In genomic region chr9:40322372-40322771, GRCm38 (mm10) we compare ENCODE assay signal across 23 mouse cellular contexts. TPM values are rescaled to one million over a fixed set of nuclear protein-coding genes. Genes with fewer than 3 reads are reported as not detected.
DNase-seq lines count a peak whose midpoint lies in the region; ATAC-seq and TF ChIP-seq lines count a peak whose summit lies in the region.
"Had no signal": no experiment of that assay in that cellular context is flagged by ENCODE, and none has a peak within 500 bp of the region (broad histone marks: within the 10 kb centered on the region; RNA-seq: fewer than 3 reads in every experiment).

No protein-coding gene starts in this region.

- no peaks in the 10 kb centered on the region for H3K27me3 ChIP-seq in intestine, postnatal 0 days (replicated peaks; ENCODE audit: control insufficient read depth, insufficient read depth, low read length)
- H3K27me3 ChIP-seq in intestine, embryonic 16.5 days (replicated peaks; ENCODE audit: control insufficient read depth, insufficient read depth, low read length) = no peaks in the 10 kb centered on the region
- H3K27me3 ChIP-seq in stomach, embryonic 15.5 days (replicated peaks) = no peaks in the 10 kb centered on the region
- H3K27me3 ChIP-seq: CH12.LX; embryonic facial prominence, embryonic 12.5 days; forebrain, embryonic 12.5 days; hindbrain, embryonic 12.5 days had no signal

- peaks cover 7% of the 10 kb centered on the region; the same call in 1 of the 2 replicates for H3K36me3 ChIP-seq in intestine, postnatal 0 days (ENCODE audit: control insufficient read depth, insufficient read depth)
- no peaks in the 10 kb centered on the region for H3K36me3 ChIP-seq in intestine, embryonic 16.5 days (ENCODE audit: control insufficient read depth, insufficient read depth, low read length)
- H3K36me3 ChIP-seq in macrophage (ENCODE audit: inconsistent target) = peaks cover 4% of the 10 kb centered on the region; the same call in 1 of the 2 replicates
- H3K36me3 ChIP-seq in stomach, embryonic 15.5 days = no peaks in the 10 kb centered on the region
- H3K36me3 ChIP-seq: embryonic facial prominence, embryonic 12.5 days; forebrain, embryonic 12.5 days had no signal

- no peak overlapping the region for H3K4me2 ChIP-seq in intestine, postnatal 0 days (replicated peaks; ENCODE audit: low read depth)
- H3K4me2 ChIP-seq in intestine, embryonic 16.5 days (ENCODE audit: low read depth, low read length) = no peak overlapping the region
- H3K4me2 ChIP-seq in stomach, embryonic 15.5 days = no peak overlapping the region
- H3K4me2 ChIP-seq: embryonic facial prominence, embryonic 12.5 days; forebrain, embryonic 12.5 days; hindbrain, embryonic 12.5 days had no signal

- TF ChIP-seq CTCF in intestine, postnatal 0 days (IDR thresholded peaks at IDR 0.05; ENCODE audit: low read depth) = no peak
- no peak for TF ChIP-seq CTCF in bone marrow macrophage, adult 2 months (IDR thresholded peaks at IDR 0.05; ENCODE audit: low read depth, low read length)

- DNase-seq in Muller cell, postnatal 12 days (ENCODE audit: inconsistent ontology term) = no peak
- no peak for DNase-seq in neural tube, embryonic 10.5 days (ENCODE audit: extremely low spot score, low spot score)
- no peak for DNase-seq in left cerebral cortex, postnatal 4 days
- DNase-seq: adrenal gland, adult 8-10 months; cerebellum, adult 11 months; cerebellum, adult 8-10 months; cerebellum, postnatal 14 days; gastrocnemius, postnatal 25 days; heart, postnatal 10 days; heart, postnatal 4 days had no signal

- intact Hi-C loops in left cerebral cortex, postnatal 4 days (cut with DNase I) = no loop called here

- peaks cover 66% of the 10 kb centered on the region for H3K79me2 ChIP-seq in macrophage (ENCODE audit: inconsistent target)

- 89% methylated on average over 3 of the region's 3 CpGs for WGBS in intestine, postnatal 0 days
- 89% methylated on average over 3 of the region's 3 CpGs for WGBS in intestine, embryonic 16.5 days
- 85% methylated on average over 3 of the region's 3 CpGs for WGBS in macrophage (ENCODE audit: missing documents)
- WGBS in stomach, embryonic 15.5 days = 95% methylated on average over 3 of the region's 3 CpGs

- no peaks in the 10 kb centered on the region for H3K9me3 ChIP-seq in intestine, postnatal 0 days (ENCODE audit: control insufficient read depth)
- no peaks in the 10 kb centered on the region for H3K9me3 ChIP-seq in intestine, embryonic 16.5 days (ENCODE audit: control insufficient read depth, low read length)
- H3K9me3 ChIP-seq in stomach, embryonic 15.5 days = no peaks in the 10 kb centered on the region
- H3K9me3 ChIP-seq: embryonic facial prominence, embryonic 12.5 days; forebrain, embryonic 12.5 days; heart, embryonic 10.5 days; hindbrain, embryonic 12.5 days had no signal

- ATAC-seq in intestine, postnatal 0 days = no peak
- no peak for ATAC-seq in intestine, embryonic 16.5 days
- no peak for ATAC-seq in stomach, embryonic 15.5 days (ENCODE audit: insufficient read depth, low FRiP score, low read depth)
- ATAC-seq: forebrain, embryonic 16.5 days; hindbrain, embryonic 16.5 days had no signal

- no peak overlapping the region for H3K4me3 ChIP-seq in intestine, postnatal 0 days (ENCODE audit: low read depth, low read length)
- no peak overlapping the region for H3K4me3 ChIP-seq in intestine, embryonic 16.5 days (ENCODE audit: low read length)
- no peak overlapping the region for H3K4me3 ChIP-seq in bone marrow macrophage, adult 2 months (ENCODE audit: insufficient read depth, low read length)
- no peak overlapping the region for H3K4me3 ChIP-seq in macrophage (ENCODE audit: inconsistent target)
- no peak overlapping the region for H3K4me3 ChIP-seq in stomach, embryonic 15.5 days (replicated peaks)
- H3K4me3 ChIP-seq: embryonic facial prominence, embryonic 12.5 days; forebrain, embryonic 12.5 days; heart, embryonic 10.5 days; hindbrain, embryonic 12.5 days had no signal

- peaks cover 9% of the 10 kb centered on the region; the same call in 1 of the 2 replicates for H3K4me1 ChIP-seq in intestine, postnatal 0 days (replicated peaks; ENCODE audit: control insufficient read depth, insufficient read depth, low read length)
- H3K4me1 ChIP-seq in intestine, embryonic 16.5 days (ENCODE audit: control insufficient read depth, insufficient read depth, low read length) = peaks cover 31% of the 10 kb centered on the region
- H3K4me1 ChIP-seq in bone marrow macrophage, adult 2 months (ENCODE audit: control insufficient read depth, insufficient read depth, low read length) = peaks cover 79% of the 10 kb centered on the region
- H3K4me1 ChIP-seq in stomach, embryonic 15.5 days = peaks cover 34% of the 10 kb centered on the region

- peak overlapping the region; percentile 88; the same call in 1 of the 2 replicates for H3K27ac ChIP-seq in intestine, postnatal 0 days (ENCODE audit: low read depth, low read length)
- no peak overlapping the region; the same call in 1 of the 2 replicates for H3K27ac ChIP-seq in intestine, embryonic 16.5 days (ENCODE audit: low read length)
- H3K27ac ChIP-seq in bone marrow macrophage, adult 2 months (ENCODE audit: insufficient read depth, low read depth, low read length) = peak overlapping the region; percentile 94
- H3K27ac ChIP-seq in macrophage = peak overlapping the region; percentile 96
- peak overlapping the region; percentile 85; the same call in 1 of the 2 replicates for H3K27ac ChIP-seq in stomach, embryonic 15.5 days
- H3K27ac ChIP-seq: forebrain, embryonic 12.5 days; heart, embryonic 10.5 days; hindbrain, embryonic 12.5 days had no signal

- no peak for TF ChIP-seq POLR2A in bone marrow macrophage, adult 2 months (IDR thresholded peaks at IDR 0.05; ENCODE audit: borderline replicate concordance, low read depth, low read length)

- no peak overlapping the region for H3K9ac ChIP-seq in intestine, postnatal 0 days (ENCODE audit: low read depth, low read length)
- no peak overlapping the region for H3K9ac ChIP-seq in intestine, embryonic 16.5 days (ENCODE audit: low read depth, low read length)
- no peak overlapping the region for H3K9ac ChIP-seq in stomach, embryonic 15.5 days
- H3K9ac ChIP-seq: embryonic facial prominence, embryonic 12.5 days; forebrain, embryonic 12.5 days; hindbrain, embryonic 12.5 days had no signal

RNA-seq across cellular contexts. Expression of gene Scn3b, which starts 53.4 kb away (rescaled TPM):
- polyA plus RNA-seq in intestine, postnatal 0 days (2015; fragmentation: Nextera tagmentation; extraction: Ambion mirVana) = 1.8 and 2.4 TPM in 2 replicates
- polyA plus RNA-seq in intestine, embryonic 16.5 days (2015; fragmentation: Nextera tagmentation; extraction: Ambion mirVana) = 4.0 and 4.4 TPM in 2 replicates
- polyA plus RNA-seq in bone marrow macrophage, adult 2 months (2012; ENCODE audit: insufficient read depth, insufficient read length, missing spikeins) = 0.52 and 1.1 TPM in 2 replicates
- total RNA-seq in macrophage (2018; cell fraction: chromatin; rRNA removed) = 10 to 100 TPM in 1 of 26 experiments, 1 to 10 TPM in 21, under 1 TPM in 4; 0.55 to 10.7 (median 2.5) TPM
- 1 to 10 TPM; 1.3 to 8.7 (median 3.2) TPM for total RNA-seq in macrophage (2018; cell fraction: cytosol; rRNA removed)
- total RNA-seq in macrophage (2018; cell fraction: nucleus; rRNA removed) = 10 to 100 TPM in 2 of 26 experiments, 1 to 10 TPM in 23, under 1 TPM in 1; 0.92 to 16.0 (median 3.5) TPM
- polyA plus RNA-seq in macrophage (2018) = 2.1 to 5.9 TPM (median 5.8 TPM) in 3 replicates
- polyA plus RNA-seq in stomach, embryonic 15.5 days (2015; fragmentation: Nextera tagmentation; extraction: Ambion mirVana) = 5.2 and 6.1 TPM in 2 replicates
- total RNA-seq in left cerebral cortex, postnatal 4 days (2021) = 100 to 1,000 TPM; 176 to 194 TPM
- total RNA-seq: granulocyte monocyte progenitor cell, adult 5-6 weeks had no signal
